Mouse (Mus musculus) liver, postnatal 0 days (tissue): ENCODE measurements at regions not wholly inside any gene's neighbourhood (a gene's known extent, or its start where the extent isn't known, plus 50 kb on each side); places are given as distances from the start of the nearest gene placed in this dataset.

Experiments
- ATAC-seq: fragments of 200-750 bp; cut with Nextera tagmentation; 2 replicates; pipeline ENCODE4 v1.8.0; 2017; ENCODE audit warnings: mild to moderate bottlenecking, moderate library complexity
- DNase-seq: peaks from one replicate; pipeline ENCODE4 v3.0.0-alpha.2; 2016
- H3K27ac ChIP-seq: fragments of 300-500 bp; sonication (generic); 2 replicates; pipeline ENCODE4 v1.5.1; 2014; ENCODE audit warnings: antibody characterized with exemption, moderate library complexity, mild to moderate bottlenecking, low read depth
- H3K27me3 ChIP-seq: fragments of 300-500 bp; sonication (generic); 2 replicates; pipeline ENCODE4 v1.6.1; 2014; ENCODE audit warnings: low read length, control low read depth, mixed read lengths; ENCODE audit not compliant: insufficient read depth
- H3K36me3 ChIP-seq: fragments of 300-500 bp; sonication (generic); replicated peaks from 2 replicates; pipeline ENCODE4 v1.6.1; 2014; ENCODE audit warnings: mild to moderate bottlenecking, control low read depth, low read length, moderate library complexity, mixed read lengths; ENCODE audit not compliant: insufficient read depth
- H3K4me1 ChIP-seq: fragments of 300-500 bp; sonication (generic); 2 replicates; pipeline ENCODE4 v1.6.1; 2014; ENCODE audit warnings: antibody characterized with exemption, mild to moderate bottlenecking, control low read depth; ENCODE audit not compliant: insufficient read depth
- H3K4me2 ChIP-seq: fragments of 300-500 bp; sonication (generic); 2 replicates; pipeline ENCODE4 v1.6.1; 2014; ENCODE audit warnings: low read depth, mild to moderate bottlenecking, low read length, moderate library complexity, mixed read lengths
- H3K4me3 ChIP-seq: fragments of 300-500 bp; sonication (generic); 2 replicates; pipeline ENCODE4 v1.5.1; 2014; ENCODE audit warnings: low read depth, low read length
- H3K9ac ChIP-seq: fragments of 300-500 bp; sonication (generic); replicated peaks from 2 replicates; pipeline ENCODE4 v1.6.1; 2014; ENCODE audit warnings: mild to moderate bottlenecking, moderate library complexity
- H3K9me3 ChIP-seq: fragments of 300-500 bp; sonication (generic); 2 replicates; pipeline ENCODE4 v1.6.1; 2016; ENCODE audit warnings: mild to moderate bottlenecking, control low read depth, low read length, mixed read lengths
- CTCF ChIP-seq: sonication (generic); IDR thresholded peaks from 2 replicates; pipeline ENCODE4 v1.5.1; 2016; ENCODE audit warnings: antibody characterized with exemption, low read depth
- EP300 ChIP-seq: IDR thresholded peaks from 2 replicates; pipeline ENCODE4 v1.6.1; 2016; ENCODE audit warnings: antibody characterized with exemption, low read depth, mild to moderate bottlenecking
- WGBS: fragments of 180-500 bp; shearing (Covaris S2); extraction: QIAGEN DNeasy Blood & Tissue Kit; methylation state at CpG from one replicate; pipeline ENCODE4 v1.1.7; 2014; ENCODE audit not compliant: insufficient replicate concordance; 5-methylcytosine and 5-hydroxymethylcytosine counted together

DNA sequence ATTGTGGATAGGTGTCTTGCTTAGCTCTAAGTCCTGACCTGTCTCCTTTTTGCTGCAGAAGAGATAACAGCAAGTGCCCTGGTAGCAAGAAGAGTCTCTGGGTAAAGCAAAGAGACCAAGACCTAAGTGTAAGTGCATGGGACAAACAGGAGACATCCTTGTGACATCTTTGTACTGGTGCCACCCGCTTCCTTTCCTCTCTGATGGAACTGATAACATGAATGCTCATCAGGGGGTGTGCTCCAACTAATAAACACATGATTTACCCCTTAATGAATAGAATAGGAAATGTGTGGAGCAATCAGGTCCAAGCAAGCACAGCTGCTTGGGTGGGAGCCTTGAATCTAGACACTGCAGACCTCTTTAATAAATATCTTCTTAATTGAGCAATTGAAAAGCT is 362.9 kb upstream of the Nrp1 start:
- H3K9me3 ChIP-seq = no peaks in the 10 kb centered on the region
- ATAC-seq (no peak), DNase-seq (no peak)
- H3K4me3 ChIP-seq = no peak overlapping the region
- no peak overlapping the region for H3K9ac ChIP-seq
- H3K36me3 ChIP-seq = no peaks in the 10 kb centered on the region
- no peak for TF ChIP-seq CTCF
- no peak for TF ChIP-seq EP300
- no peaks in the 10 kb centered on the region for H3K27me3 ChIP-seq
- H3K4me2 ChIP-seq = no peak overlapping the region
- 76% methylated on average over 1 of the region's 1 CpGs for WGBS
- no peaks in the 10 kb centered on the region for H3K4me1 ChIP-seq
- no peak overlapping the region for H3K27ac ChIP-seq

DNA sequence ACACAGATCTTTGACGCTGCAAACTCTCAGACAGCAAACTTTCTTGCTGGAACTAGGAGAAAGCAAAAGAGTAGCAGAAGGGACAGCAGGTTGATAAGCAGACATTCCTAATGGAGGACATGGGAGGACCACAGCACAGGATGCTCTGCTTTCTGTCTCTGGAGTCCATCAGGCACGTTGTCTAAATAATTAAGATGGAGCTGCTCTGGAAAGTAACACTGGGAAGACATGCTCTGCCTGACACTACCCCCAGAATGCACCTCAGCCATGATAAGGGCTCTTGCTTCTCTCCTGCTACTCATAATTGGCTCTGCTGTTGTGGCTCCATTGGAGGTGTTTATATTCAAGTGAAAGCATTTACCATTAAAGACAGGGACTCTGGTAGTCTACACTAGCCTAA is 356.0 kb upstream of the Nrp1 start:
- H3K27me3 ChIP-seq = no peaks in the 10 kb centered on the region
- H3K36me3 ChIP-seq = no peaks in the 10 kb centered on the region
- 56% methylated on average over 2 of the region's 2 CpGs for WGBS
- no peaks in the 10 kb centered on the region for H3K9me3 ChIP-seq
- DNase-seq (no peak), ATAC-seq (no peak)
- H3K4me1 ChIP-seq = no peaks in the 10 kb centered on the region
- no peak overlapping the region for H3K4me2 ChIP-seq
- H3K4me3 ChIP-seq = no peak overlapping the region
- no peak overlapping the region for H3K9ac ChIP-seq
- no peak for TF ChIP-seq EP300
- TF ChIP-seq CTCF = no peak
- no peak overlapping the region for H3K27ac ChIP-seq

DNA sequence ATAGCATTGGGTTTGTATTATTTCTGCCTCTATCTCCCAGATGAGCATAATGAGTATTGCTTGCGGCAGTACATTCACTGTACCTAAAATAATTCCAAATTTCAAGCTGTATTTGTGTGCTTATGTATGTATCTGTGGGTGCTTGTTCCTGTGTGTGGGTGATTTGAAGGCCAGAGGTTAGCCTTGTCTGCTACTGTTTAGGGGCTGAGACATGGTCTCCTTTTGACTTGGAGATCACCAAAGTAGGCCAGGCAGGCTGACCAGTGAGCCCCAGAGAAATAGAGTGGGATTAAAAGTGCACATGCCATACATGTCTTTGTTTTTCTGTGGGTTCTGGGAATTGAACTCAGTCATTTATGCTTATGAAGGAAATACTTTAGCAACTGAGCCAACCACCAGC is 355.6 kb upstream of the Nrp1 start:
- Histone ChIP-seq H3K4me2 (no peak overlapping the region), H3K9me3 (no peaks in the 10 kb centered on the region), H3K4me3 (no peak overlapping the region), H3K36me3 (no peaks in the 10 kb centered on the region), H3K4me1 (no peaks in the 10 kb centered on the region), H3K27ac (no peak overlapping the region), H3K9ac (no peak overlapping the region), H3K27me3 (no peaks in the 10 kb centered on the region)
- DNase-seq = no peak
- no peak for ATAC-seq
- TF ChIP-seq CTCF = no peak
- TF ChIP-seq EP300 = no peak
- 78% methylated on average over 1 of the region's 1 CpGs for WGBS

DNA sequence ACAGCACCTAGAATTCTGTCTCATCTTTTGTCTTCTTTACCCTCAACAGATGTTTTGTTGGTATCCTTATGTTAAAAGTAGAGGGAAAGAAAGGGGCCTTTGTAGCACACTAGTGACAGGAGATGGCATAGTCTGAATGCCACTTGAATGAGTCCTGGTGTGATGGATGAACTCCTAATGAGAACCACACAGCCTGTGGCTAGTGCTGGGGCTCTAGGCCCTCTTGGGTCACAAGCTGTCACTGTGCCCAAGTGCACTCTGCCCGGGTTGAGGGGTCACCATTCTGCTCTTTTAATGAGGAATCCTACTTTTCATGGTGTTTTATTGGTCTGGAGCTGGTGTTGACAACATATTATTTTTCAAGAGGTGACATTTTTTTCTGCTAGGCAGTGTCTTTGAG is 355.0 kb upstream of the Nrp1 start:
- Histone ChIP-seq H3K9me3 (no peaks in the 10 kb centered on the region), H3K27me3 (no peaks in the 10 kb centered on the region), H3K27ac (no peak overlapping the region), H3K4me2 (no peak overlapping the region), H3K4me3 (no peak overlapping the region), H3K36me3 (no peaks in the 10 kb centered on the region), H3K4me1 (no peaks in the 10 kb centered on the region), H3K9ac (no peak overlapping the region)
- DNase-seq (no peak), ATAC-seq (no peak)
- 48% methylated on average over 1 of the region's 1 CpGs for WGBS
- TF ChIP-seq EP300 (no peak), CTCF (no peak)

DNA sequence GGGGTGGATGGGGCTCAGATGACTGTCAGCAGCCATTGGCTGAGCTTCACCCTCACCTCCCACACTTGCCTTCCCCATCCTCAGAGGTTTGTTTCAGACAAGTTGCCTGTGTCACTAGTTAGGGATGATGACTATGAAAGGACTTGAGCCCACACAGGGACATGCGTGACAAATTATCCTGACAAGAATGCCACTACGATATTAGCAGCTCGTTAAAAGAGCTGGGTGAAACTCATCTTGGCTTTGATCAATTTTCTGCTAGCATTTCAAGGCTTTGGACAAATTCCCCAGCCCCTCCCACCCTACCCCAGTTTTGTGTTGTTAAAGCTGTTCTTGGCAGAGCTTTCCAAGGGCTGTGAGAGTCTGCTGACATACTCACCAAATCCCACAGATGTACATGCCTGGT is 354.5 kb upstream of the Nrp1 start:
- Histone ChIP-seq H3K9me3 (no peaks in the 10 kb centered on the region), H3K4me2 (no peak overlapping the region), H3K27ac (no peak overlapping the region), H3K4me3 (no peak overlapping the region), H3K27me3 (no peaks in the 10 kb centered on the region), H3K36me3 (no peaks in the 10 kb centered on the region), H3K9ac (no peak overlapping the region), H3K4me1 (no peaks in the 10 kb centered on the region)
- no peak for TF ChIP-seq EP300
- TF ChIP-seq CTCF = no peak
- 73% methylated on average over 3 of the region's 3 CpGs for WGBS
- DNase-seq (no peak), ATAC-seq (no peak)

DNA sequence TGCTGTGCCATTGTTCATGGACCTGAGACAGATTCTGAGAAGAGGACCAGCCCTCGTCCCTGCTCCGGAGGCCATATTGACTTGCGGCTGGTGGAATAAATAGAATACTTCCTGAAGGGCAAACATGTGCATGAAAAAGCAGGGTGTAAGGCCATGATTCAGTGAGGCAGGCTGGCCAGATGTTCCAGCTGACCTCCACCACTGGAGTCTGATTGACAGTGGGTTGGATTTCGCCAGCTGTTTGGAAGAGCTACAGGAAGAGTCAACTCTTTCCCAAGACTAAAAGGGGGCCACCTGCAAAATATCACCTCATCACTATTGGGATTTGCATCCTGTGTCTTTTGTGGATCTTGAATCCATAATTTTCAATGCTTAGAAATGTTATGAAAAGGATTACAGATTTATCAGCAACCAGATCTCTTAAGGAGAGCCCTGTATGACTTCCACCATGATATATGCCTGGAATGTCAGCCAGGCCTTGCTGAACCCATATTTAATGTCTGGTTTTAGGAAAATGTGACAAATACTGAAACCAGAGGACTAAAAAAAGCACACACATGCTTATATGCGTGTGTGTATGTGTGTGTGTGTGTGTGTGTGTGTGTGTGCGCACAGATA is 348.9 kb upstream of the Nrp1 start:
- Histone ChIP-seq H3K9ac (no peak overlapping the region), H3K4me3 (no peak overlapping the region), H3K9me3 (no peaks in the 10 kb centered on the region), H3K4me1 (no peaks in the 10 kb centered on the region), H3K4me2 (no peak overlapping the region), H3K27me3 (no peaks in the 10 kb centered on the region), H3K36me3 (no peaks in the 10 kb centered on the region), H3K27ac (no peak overlapping the region)
- TF ChIP-seq CTCF = no peak
- TF ChIP-seq EP300 = no peak
- 82% methylated on average over 6 of the region's 6 CpGs for WGBS
- no peak for ATAC-seq
- no peak for DNase-seq

DNA sequence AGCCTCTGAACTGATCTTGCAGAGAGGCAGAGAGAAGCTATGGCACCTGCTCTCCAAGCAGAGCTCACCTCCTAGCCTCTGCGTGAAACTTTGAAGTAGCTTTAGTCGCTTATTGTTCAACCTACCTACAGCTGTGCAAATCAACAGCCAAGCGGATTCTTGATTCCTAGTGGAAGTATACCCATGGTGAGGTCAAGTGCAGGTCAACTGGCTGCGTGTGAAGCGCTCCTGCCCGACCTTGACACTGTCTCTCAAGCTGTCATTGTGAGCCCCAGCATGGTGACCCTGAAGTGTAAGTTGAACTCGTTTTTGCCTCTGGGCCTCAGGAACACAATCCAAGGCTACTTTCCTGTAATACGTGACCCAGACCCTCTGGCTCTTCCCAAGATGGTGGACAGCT is 341.2 kb upstream of the Nrp1 start:
- no peak for TF ChIP-seq EP300
- no peak for TF ChIP-seq CTCF
- Histone ChIP-seq H3K36me3 (no peaks in the 10 kb centered on the region), H3K27me3 (no peaks in the 10 kb centered on the region), H3K4me2 (no peak overlapping the region), H3K9ac (no peak overlapping the region), H3K9me3 (no peaks in the 10 kb centered on the region), H3K4me1 (no peaks in the 10 kb centered on the region), H3K4me3 (no peak overlapping the region), H3K27ac (no peak overlapping the region)
- WGBS = 59% methylated on average over 8 of the region's 8 CpGs
- ATAC-seq (no peak), DNase-seq (no peak)
